Mouse (Mus musculus) WW6 (cell line): Measurements from ENCODE around the gene Prkag1.
"Not testable (repeated sequence)": the region's sequence is repeated elsewhere in the genome, so short reads cannot be mapped to it uniquely, and the experiment has no call there.

Source experiments
- DNase-seq: peaks from one replicate; pipeline ENCODE4 v3.0.0-alpha.2; 2013; ENCODE audit warnings: low read depth, low spot score

Prkag1 gene

DNA sequence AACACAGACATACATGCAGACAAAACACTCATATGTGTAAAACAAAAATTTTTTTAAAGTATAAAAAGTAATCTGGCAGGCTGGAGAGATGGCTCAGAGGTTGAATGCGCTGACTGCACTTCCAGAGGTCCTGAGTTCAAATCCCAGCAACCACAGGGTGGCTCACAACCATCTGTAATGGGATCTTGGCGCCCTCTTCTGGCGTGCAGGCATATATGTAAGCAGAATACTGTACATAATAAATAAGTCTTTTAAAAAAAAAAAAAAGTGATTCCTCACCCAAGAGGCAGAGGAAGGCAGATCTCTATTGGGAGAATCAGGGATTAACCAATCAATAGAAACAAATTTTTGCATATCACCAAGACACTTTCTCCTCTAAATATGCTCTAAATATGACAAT is 7.9 kb downstream of the Prkag1 start:
- no peak for DNase-seq

DNA sequence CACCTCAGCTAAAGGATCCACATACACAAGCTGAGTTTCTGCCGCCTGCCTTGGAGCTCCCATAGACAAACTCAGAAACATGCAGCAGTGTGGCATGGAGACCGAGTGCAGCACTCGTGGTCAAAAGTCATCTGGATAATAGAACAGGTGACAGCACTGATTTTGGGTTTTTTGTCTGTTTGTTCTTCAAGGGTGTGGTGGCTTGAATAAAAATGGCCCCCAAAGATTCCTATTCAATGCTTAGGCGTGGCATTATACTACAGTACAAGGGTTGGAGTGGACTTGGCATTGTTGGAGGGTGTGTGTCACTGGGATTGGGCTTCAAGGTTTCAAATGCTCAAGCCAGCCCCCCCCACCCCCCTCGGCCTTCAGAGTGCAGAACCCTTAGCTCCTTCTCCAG is 9.2 kb downstream of the Prkag1 start:
- no peak for DNase-seq

DNA sequence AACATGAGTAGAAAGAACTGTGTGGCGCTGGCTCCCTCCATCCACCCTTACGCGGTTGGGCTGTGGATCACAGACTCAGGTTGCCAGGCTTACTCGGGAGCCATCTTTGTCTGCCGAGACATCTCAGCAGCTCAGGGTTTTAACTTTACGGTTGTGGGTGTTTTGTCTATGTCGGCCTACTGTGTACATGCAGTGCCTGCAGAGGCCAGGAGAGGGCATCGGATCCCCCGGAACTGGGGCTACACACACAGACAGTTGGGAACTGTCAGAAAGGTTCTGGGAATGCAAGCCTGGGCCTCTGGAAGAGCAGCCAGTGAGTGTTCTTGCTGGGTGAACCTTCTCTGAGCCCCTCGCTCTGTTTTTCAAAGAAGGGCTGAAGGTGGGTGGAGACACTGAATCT is 9.9 kb downstream of the Prkag1 start:
- DNase-seq: no peak

DNA sequence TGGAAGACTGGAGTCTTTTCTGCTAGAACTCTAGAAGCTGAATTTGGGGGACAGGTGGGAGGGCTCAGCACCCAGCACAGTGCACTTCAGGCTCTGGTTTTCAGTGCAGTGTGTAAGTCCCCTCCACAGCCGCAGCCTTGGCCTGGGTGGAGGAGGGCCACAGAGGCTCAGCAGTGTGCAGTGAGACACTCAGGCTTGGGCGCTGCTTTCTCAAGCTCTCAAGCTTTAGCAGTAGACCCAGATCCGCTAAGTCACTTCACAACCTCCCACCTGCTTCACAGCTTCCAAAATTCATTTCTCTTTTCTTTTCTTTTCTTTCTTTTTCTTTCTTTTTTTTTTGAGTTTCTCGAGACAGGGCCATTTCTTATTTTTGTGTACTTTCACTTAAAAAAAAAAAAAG is 10.4 kb downstream of the Prkag1 start:
- no peak for DNase-seq

DNA sequence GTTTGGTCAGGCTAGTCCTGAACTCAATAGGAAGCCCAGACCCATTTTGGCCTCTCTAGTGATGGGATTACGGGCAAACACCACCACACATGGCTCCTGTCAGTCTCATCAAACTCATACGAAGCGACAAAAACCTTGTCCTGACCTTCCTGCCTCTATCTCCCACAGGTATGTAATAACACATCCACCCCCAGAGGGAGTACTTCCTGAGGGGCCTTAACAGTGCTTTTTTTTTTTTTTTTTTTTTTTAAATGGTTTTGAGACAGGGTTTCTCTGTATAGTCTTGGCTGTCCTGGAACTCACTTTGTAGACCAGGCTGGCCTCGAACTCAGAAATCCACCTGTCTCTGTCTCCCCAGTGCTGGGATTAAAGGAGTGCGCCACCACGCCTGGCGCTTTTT is 13.2 kb downstream of the Prkag1 start:
- DNase-seq: no peak

DNA sequence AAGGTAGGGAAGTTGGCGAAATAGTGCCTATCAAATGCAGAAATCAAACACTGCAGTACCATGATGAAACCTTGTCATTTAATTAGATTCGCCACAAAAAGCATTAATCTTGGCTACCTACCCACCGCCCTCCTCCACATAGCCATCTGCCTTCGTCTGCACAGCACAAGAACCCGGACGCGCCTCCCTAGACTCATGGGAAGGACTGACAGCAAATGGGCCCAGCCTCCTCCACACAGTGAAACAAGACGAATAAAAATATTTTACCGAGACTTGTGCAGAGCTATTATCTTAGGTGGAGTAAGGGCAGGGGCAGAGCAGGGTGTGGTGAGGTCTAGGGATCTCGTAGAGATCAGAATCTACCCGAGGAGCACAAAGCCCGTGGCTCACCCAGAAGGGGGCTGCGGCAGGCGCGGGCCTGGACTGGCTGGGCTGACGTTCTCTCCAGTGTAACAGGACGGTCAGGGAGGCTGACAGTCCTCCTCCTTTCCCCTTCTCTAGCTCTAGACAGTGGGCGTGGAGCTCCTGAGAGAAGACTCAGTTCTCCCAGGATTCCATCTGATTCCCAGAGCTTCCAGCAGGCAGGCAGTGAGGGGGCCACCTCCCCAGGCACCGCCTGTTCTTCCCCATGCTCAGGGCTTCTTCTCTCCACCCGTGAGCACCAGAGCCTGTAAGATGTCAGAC is 18.4 kb downstream of the Prkag1 start:
- no peak for DNase-seq

DNA sequence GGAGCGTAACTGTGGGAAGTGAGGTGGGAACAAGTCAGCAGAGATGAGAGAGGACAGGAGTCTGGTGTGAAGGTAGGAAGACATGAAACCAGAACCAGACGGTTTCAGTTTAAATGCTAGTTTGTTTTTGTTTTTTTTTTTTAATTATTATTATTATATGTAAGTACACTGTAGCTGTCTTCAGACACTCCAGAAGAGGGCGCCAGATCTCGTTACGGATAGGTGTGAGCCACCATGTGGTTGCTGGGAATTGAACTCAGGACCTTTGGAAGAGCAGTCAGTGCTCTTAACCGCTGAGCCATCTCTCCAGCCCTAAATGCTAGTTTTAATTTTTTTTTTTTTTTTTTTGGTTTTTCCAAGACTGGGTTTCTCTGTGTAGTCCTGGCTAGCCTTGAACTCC is 21.1 kb downstream of the Prkag1 start:
- DNase-seq: not testable (repeated sequence)

DNA sequence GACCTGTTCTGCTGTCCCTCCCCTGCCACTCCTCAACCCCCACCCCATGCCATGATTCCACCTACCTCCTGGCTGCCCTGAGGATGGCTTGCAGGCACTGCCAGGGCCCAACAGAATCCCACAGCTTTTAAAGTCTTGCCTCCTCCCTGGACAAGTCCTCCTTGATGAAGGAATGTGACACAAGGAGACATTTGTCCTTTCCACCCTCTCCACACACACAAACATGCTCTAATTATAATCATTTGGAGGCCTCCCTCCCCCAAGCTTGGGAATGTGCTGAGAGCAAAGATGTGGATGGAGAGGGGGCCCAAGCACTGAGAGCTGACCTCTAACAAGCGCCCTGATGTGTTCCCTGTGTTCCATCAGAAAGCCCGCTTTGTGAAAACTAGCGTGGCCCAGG is 21.9 kb downstream of the Prkag1 start, which contains the start of gene Ddn:
Ddn (minus strand) TSS at position 101 of the 400 bp plus-strand sequence.
- DNase-seq: no peak

DNA sequence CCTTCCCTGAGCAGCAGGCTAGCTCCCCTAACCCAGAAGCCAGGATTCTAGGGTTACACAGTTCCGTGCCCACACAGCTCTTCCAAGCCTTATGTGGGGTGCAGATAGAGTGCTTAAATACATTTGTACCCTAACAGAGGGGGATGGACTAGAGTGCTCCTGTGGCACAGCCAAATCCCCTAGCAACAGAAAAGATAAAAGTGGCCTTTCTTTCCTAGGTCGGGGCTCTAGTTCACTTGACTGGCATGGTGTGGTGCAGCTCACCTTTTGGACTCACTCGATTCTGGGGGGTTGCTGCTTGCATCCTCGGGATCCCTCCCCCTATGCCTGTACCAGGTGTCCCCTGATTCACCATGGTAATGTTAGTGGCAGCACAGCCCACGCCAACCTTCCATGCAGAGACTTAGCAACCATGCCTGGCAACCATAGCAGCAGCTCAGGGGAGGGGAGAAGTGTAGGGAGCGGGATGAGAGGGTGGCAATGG is 22.6 kb downstream of the Prkag1 start:
- no peak for DNase-seq

DNA sequence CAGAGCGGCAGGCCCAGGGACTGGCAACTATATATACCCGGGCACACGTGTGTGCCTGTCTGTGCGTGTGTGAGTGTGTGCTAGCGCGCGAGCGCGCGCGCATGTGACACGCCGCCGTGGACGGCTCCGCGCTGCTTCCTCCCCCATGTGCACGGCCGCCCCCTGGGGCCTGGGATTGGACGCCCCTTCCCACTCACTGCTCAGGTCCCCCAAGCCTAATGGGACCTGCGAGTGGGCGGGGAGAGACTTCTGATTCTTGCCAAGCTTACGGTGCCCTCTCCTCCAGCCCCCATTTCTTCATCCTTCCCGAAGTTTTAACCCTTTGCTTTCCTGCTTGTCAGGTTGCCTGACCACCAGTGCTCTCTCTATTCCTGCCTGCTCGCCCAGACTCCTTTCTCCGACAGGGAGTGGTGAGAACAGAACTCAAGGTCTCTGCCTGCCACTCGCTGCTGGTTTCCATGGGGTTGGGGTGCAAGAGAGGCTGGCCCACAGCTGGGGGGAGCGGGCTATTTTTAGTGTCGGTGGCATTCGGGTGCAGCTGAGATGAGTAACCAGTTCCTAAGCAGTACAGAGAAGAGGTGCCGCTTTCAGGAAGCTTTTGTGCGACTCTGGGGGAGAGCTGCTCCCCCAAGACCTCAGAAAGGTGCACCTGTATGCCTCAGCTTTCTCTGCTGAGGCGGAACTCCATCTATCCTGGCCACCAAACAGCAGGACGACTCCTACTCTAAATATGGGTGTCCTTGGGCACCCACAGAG is 23.2 kb downstream of the Prkag1 start:
- DNase-seq: no peak

DNA sequence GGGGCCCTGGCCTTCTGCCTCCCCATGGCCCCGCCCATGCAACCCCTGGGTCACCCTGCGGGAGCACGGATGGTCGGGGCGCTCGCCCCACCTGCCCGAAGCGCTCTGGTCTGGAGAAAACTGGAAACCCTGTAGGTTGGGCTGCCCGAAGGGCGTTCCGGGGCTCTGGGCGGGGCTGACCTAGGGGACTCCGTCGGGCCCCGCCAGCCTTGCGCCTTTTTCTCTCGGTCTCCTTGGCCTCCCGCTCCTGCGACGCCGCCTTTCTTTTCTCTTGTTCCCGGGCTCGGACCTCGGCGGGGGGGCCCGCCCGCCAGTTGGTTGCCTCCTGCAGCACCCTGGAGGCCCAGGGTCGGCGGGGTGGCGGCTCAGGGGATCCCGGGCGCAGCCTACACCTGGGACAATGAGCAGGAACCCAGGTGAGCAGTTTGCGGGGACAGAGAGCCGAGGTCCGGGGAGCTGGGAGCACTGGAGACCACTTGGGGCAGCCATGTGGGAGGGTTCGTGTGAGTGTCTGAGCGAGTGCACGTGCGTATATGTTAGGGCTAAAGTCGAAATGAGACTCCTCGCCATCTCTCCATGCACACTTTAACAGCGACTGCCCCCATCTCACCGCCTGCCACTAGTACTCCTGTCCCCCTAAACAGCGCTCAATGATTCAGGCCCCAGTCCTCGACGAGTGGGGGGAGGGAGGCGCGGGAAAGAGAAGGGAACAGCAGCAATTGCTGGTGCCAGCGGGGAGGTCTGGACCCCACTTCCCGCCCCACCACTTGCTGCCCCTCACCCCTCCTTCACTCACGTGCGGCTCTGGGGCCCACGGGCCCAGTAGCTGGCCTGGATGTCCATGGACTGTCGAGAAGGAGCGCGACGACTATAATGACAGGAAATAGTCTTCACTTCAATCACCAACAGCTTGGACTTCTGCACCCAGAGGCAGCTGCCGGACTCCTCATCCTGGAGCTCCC is 24.2 kb downstream of the Prkag1 start:
- DNase-seq: no peak

DNA sequence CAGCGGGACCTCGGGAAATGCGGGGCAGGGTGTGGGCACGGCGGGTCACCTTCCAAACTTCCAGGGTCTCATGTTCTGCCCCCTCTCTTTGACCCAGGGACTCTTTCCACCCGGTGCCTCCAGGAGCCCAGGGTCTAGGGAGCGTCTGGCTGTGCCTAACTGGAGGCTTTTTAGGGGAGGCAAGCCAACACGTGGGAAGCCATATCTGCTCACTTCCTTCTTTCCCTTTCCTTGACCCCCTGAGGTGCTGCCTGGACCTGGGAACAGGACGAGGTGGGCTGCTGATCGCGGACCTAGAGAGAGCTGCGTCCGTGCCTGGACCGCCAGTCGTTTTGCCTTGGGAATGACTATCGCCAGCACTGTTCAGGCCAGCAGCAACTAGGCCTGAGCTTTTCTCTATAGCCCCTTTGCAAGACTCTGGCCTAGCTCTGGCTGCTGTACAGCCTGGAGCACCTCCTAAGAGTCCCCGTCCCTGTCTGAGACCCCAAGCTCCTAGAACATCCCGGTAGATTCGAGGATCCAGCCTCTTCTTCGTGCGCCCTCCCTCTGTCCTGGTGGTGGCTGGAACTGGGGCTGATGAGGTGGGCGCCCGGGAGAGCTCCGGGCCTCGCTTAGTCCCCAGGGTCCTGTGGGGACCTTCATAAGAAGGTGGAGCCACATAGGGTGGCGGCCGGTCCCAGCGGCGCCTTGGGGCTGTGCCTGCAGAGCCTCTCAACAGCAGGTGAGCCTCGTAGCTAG is 25.1 kb downstream of the Prkag1 start:
- no peak for DNase-seq

DNA sequence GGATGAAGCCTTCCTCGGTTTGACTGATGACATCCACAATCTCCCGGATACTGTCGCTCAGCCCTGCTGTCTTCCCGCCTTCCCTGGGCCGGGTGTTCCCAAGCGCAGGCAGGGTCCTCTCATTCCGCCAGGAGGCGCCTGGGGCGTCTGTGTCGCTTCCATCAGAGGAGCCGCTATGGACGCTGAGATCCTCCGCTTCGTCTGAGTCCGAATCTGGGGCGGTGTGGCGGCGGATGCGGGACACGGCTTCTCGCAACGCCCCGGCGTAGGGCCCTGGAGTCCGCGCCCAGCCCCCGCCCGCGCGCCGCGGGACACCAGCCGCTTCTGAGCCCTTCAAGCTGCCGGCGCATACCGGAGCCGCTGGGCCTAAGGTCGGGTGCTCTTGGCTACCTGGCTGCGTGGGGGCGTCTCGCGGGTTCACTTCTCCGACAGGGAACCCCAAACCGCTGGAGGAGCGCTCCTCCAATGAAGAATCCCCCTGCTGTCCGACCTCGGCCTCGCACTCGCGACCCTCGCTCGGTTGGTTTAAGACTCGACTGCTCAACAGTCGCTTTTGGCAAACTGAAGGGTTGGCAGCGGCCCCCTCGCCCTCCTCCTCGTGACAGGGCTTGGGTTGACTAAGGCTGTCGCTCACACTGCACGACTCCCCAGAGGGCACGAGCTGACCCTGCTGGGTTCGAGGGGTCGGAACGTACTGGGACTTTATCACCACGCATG is 25.8 kb downstream of the Prkag1 start:
- DNase-seq: no peak

DNA sequence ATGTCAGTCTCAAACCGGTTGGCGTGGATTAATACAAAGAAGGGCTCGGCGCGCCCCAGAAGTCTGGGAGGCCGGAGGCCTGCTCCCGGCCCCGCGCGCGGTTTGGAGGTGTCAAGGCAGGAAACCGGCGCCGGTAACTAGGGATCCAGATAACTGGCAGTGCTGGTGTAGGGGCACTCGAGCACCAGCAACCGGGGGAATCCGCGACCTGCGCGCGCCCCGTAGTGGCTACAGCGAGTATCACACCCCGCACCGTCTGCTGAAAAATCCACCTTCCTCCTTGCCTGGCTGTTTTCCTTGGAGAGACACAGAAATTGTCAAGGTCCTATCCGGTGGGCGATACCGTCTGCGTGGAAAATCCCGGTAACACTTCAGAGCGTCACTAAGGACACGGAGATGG is 27.3 kb downstream of the Prkag1 start:
- DNase-seq: no peak

DNA sequence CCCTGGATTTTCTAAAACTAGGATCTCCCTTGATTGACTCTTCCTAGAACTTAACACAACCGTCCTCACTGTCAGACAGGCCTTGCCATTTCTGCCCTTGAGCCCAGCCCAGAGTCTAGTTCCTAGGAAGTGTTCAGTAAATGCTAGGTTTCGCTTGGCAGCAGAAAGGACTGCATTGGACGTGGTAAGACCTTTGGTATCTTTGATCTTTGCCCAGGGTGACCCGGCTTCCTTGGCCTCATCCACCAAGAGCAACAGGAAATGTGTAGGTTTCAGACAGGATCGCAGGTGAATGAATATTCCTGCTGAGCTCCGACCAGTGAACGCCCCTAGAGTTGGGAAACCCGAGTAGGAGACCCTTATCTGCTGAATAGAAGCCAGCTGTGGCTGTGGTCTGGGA is 28.4 kb downstream of the Prkag1 start:
- DNase-seq: no peak

DNA sequence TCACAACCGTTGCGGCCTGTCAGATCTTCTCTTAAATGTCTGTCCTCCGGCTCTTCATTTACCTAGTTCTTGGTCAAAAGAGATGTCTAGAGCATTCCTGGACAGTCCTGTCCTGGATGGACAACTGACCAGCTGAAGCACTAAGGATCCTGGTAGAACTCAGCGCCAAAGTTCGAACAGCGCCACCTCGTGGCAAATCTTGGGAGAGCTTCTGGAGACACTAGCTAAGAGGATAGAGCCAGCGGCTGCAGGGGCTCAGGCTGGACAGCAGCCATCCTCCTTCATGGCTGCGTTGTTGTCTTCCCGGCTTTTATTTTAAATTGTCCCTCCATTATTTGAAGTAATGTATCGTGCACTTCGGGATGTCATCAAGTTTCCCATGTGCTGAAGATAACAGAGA is 31.9 kb downstream of the Prkag1 start:
- DNase-seq: no peak

DNA sequence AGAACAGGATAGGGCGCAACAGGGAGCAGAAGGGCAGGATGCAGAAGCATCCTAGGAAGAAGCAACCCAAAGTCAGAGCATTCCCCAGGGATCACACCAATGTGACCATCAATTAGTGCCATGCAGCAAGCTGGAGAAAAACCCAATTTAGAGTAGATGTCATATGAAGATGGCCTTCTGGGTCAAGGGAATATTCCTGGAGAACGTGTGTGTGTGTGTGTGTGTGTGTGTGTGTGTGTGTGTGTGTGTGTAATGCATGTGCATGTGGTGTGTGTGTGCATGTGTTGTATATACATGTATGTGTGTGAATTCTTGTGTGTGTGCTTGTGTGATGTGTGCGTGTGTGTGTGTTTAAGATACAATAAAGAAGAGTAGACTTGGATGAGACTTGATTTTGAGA is 32.4 kb downstream of the Prkag1 start:
- no peak for DNase-seq

DNA sequence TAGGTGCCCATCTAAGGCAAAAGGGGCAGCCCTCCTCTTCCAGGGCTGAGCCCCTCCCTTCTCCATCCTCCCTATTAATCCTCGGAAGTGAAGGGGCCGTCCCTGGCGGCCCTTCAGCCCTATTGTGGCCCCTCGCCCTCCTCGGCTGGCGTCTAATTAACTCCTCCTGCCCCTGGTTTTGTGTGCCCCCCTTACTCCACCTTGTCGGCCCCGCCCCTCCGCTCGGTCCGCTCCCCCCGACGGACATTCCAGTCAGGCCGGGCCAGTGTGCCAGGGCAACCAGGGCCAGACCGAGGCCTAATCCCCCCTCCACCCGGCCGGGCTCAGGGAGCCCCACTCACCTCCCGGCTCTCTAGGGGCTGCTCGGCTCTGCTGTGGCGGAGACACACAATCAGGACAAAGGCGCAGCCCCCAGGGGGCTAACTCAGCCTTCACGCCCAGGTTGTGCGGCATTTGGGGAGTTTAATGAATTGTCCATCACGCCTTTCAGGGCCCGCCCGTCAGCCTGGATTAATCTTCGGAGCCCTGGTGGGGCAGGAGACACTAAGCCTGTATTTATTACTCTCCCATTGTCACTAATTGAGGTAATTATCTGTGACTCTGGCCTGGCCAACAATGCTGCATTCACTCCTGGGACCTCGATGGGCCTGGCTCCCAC is 33.4 kb downstream of the Prkag1 start:
- no peak for DNase-seq

DNA sequence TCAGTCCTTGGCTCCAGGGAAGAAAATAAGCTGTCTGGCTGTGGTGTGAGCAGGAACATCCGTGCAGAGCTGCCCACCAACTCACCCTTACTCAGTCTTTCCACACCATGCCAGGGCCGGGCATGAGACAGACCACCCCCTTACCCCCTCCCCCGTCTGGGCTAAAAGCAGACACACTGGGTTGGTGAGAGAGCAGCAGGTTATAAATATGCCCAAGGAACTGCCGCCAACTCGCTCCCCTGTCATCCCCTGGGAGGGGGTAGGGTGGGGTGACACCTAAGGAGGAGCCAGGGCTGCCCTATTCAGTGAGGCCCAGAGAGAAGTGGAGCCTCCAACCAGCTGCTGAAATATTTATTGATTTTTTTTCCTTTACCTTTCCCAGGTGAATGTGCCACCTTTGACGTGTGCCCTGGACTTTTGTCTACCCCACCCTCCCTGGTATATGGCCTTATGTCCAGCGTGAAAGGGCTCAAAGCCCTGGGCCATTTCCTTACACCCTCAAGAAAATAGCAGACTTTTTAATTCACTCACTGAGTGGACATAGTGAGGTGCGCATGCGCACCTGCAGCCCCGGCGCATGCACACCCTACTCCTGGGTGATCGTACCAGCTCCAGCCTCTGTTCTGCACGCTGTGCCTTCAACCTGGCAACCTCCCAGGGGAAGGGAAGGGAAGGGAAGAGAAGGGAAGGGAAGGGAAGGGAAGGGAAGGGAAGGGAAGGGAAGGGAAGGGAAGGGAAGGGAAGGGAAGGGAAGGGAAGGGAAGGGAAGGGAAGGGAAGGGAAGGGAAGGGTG is 34.3 kb downstream of the Prkag1 start:
- DNase-seq: no peak
